In genomic region chr2:3284473-3285180, GRCm38 (mm10) we compare ENCODE assay signal across 8 mouse cellular contexts. TPM values are rescaled to one million over a fixed set of nuclear protein-coding genes. Genes with fewer than 3 reads are reported as not detected.
DNase-seq lines count a peak whose midpoint lies in the region; ATAC-seq and TF ChIP-seq lines count a peak whose summit lies in the region.

No protein-coding gene starts in this region.

- no peaks in the 10 kb centered on the region; the same call in 1 of the 2 replicates for H3K4me1 ChIP-seq in cortical plate, adult 2 months (ENCODE audit: control insufficient read depth, insufficient read depth, low read length)
- H3K4me1 ChIP-seq in kidney, adult 2 months (ENCODE audit: control insufficient read depth, insufficient read depth, low read length): no peaks in the 10 kb centered on the region
- H3K4me1 ChIP-seq in liver, embryonic 11.5 days (replicated peaks; ENCODE audit: control insufficient read depth, insufficient read depth, low read length): peaks cover 14% of the 10 kb centered on the region

- DNase-seq in left cerebral cortex, adult 18-20 months (ENCODE audit: low spot score in 2 of 2): peak; percentile 45 to 73
- no peak for DNase-seq in left cerebral cortex, adult 11 months (ENCODE audit: low spot score)
- peak; percentile 48 for DNase-seq in gastrocnemius, postnatal 14 days
- DNase-seq in kidney, adult 2 months: peak; percentile 37
- peak; percentile 69 for DNase-seq in liver, embryonic 11.5 days (ENCODE audit: low spot score)
- DNase-seq in spleen, postnatal 36 days (ENCODE audit: low spot score in 2 of 2): peak; percentile 46 to 58

- no peaks in the 10 kb centered on the region for H3K27me3 ChIP-seq in kidney, adult 2 months (replicated peaks; ENCODE audit: control insufficient read depth, insufficient read depth, low read length)
- H3K27me3 ChIP-seq in liver, embryonic 11.5 days (replicated peaks; ENCODE audit: control insufficient read depth, insufficient read depth, low read length): no peaks in the 10 kb centered on the region

- H3K9ac ChIP-seq in liver, embryonic 11.5 days (ENCODE audit: low read depth, low read length): peak overlapping the region; percentile 82

- H3K4me3 ChIP-seq in cortical plate, adult 2 months (ENCODE audit: insufficient read depth, low read length): peak overlapping the region; percentile 91
- H3K4me3 ChIP-seq in kidney, adult 2 months (ENCODE audit: insufficient read depth, low read depth, low read length): peak overlapping the region; percentile 94
- peak overlapping the region; percentile 59 for H3K4me3 ChIP-seq in liver, embryonic 11.5 days (ENCODE audit: low read depth, low read length)

- TF ChIP-seq POLR2A in cortical plate, adult 2 months (IDR thresholded peaks at IDR 0.05; ENCODE audit: extremely low read depth, insufficient read depth, low read length): no peak
- TF ChIP-seq POLR2A in kidney, adult 2 months (IDR thresholded peaks at IDR 0.05; ENCODE audit: low read depth, low read length): no peak

- WGBS in kidney, adult 2 months: under 1% methylated on average over 59 of the region's 60 CpGs
- under 1% methylated on average over 59 of the region's 60 CpGs for WGBS in liver, embryonic 11.5 days

- H3K27ac ChIP-seq in cortical plate, adult 2 months (ENCODE audit: insufficient read depth, low read length): peak overlapping the region; percentile 94
- peak overlapping the region; percentile 11; the same call in 1 of the 2 replicates for H3K27ac ChIP-seq in kidney, adult 2 months (ENCODE audit: insufficient read depth, low read depth, low read length)
- peak overlapping the region; percentile 65; the same call in 1 of the 2 replicates for H3K27ac ChIP-seq in liver, embryonic 11.5 days (ENCODE audit: low read depth, low read length)

- intact Hi-C loops in gastrocnemius, postnatal 14 days (cut with DNase I; ENCODE audit: low total_unique reads): no loop called here

- H3K36me3 ChIP-seq in kidney, adult 2 months (ENCODE audit: control insufficient read depth, insufficient read depth, low read length): no peaks in the 10 kb centered on the region
- H3K36me3 ChIP-seq in liver, embryonic 11.5 days (ENCODE audit: control insufficient read depth, insufficient read depth, low read length): no peaks in the 10 kb centered on the region

- peak; percentile 28 for ATAC-seq in liver, embryonic 11.5 days (replicated peaks; ENCODE audit: low FRiP score)
- peak; percentile 18; the same call in 1 of the 2 replicates for ATAC-seq in monocyte, adult 5-6 weeks (replicated peaks; ENCODE audit: insufficient number of reproducible peaks, low FRiP score, low TSS enrichment, poor library complexity, severe bottlenecking)

- H3K4me2 ChIP-seq in liver, embryonic 11.5 days: peak overlapping the region; percentile 65

- TF ChIP-seq CTCF in cortical plate, adult 2 months (IDR thresholded peaks at IDR 0.05; ENCODE audit: extremely low read depth, insufficient read depth, low read length): no peak
- no peak for TF ChIP-seq CTCF in kidney, adult 2 months (conservative IDR thresholded peaks at IDR 0.05; ENCODE audit: insufficient read depth, insufficient read length, low read depth, low read length)

- no peaks in the 10 kb centered on the region for H3K9me3 ChIP-seq in liver, embryonic 11.5 days (ENCODE audit: control insufficient read depth, low read length)

RNA-seq across cellular contexts. Expression of gene Nmt2, which starts 0.6 kb away (rescaled TPM):
- total RNA-seq in left cerebral cortex, adult 18-20 months (2021): 100 to 1,000 TPM in 1 of 2 experiments, 10 to 100 TPM in 1; 99.5 to 103 TPM
- 52.5 and 53.3 TPM in 2 replicates for polyA plus RNA-seq in cortical plate, adult 2 months (2012; rRNA removed)
- total RNA-seq in gastrocnemius, postnatal 14 days (2021): 1 to 10 TPM; 7.4 to 9.6 TPM
- 5.0 and 5.9 TPM in 2 replicates for polyA plus RNA-seq in kidney, adult 2 months (2012; rRNA removed)
- 36.1 and 36.5 TPM in 2 replicates for polyA plus RNA-seq in liver, embryonic 11.5 days (2014; fragmentation: Nextera tagmentation; extraction: Ambion mirVana)
- total RNA-seq in monocyte, adult 5-6 weeks (2017): 18.0 to 31.9 TPM (median 18.3 TPM) in 3 replicates

RNA-seq across cellular contexts. Expression of gene Rpp38, which starts 47.8 kb away (rescaled TPM):
- total RNA-seq in left cerebral cortex, adult 18-20 months (2021): 10 to 100 TPM in 1 of 2 experiments, 1 to 10 TPM in 1; 7.7 to 10.4 TPM
- polyA plus RNA-seq in cortical plate, adult 2 months (2012; rRNA removed): 11.0 and 11.7 TPM in 2 replicates
- 1 to 10 TPM; 5.2 to 5.6 TPM for total RNA-seq in gastrocnemius, postnatal 14 days (2021)
- polyA plus RNA-seq in kidney, adult 2 months (2012; rRNA removed): 3.6 and 3.7 TPM in 2 replicates
- 34.5 and 37.3 TPM in 2 replicates for polyA plus RNA-seq in liver, embryonic 11.5 days (2014; fragmentation: Nextera tagmentation; extraction: Ambion mirVana)
- 1.8 to 9.9 TPM (median 4.4 TPM) in 3 replicates for total RNA-seq in monocyte, adult 5-6 weeks (2017)

RNA-seq across cellular contexts. Expression of gene Acbd7, which starts 51.3 kb away (rescaled TPM):
- total RNA-seq in left cerebral cortex, adult 18-20 months (2021): 1 to 10 TPM in 1 of 2 experiments, under 1 TPM in 1; 0.96 to 1.3 TPM
- 1.2 and 1.4 TPM in 2 replicates for polyA plus RNA-seq in cortical plate, adult 2 months (2012; rRNA removed)
- total RNA-seq in gastrocnemius, postnatal 14 days (2021): under 1 TPM; 0.43 to 0.64 TPM
- not detected in 2 replicates for polyA plus RNA-seq in kidney, adult 2 months (2012; rRNA removed)
- 1.3 and 2.2 TPM in 2 replicates for polyA plus RNA-seq in liver, embryonic 11.5 days (2014; fragmentation: Nextera tagmentation; extraction: Ambion mirVana)
- total RNA-seq in monocyte, adult 5-6 weeks (2017): 4.5 TPM in 1 of 3 replicates, not detected in the others

Comparison
In these comparisons a context has a peak if more than half of its experiments do, and no peak if none do; other contexts are left out.
1. H3K27ac ChIP-seq: peak in every context shown above with its lines; median percentile 94 in cortical plate, adult 2 months; 65 in liver, embryonic 11.5 days; 11 in kidney, adult 2 months.